Mouse (Mus musculus) monocyte, adult 2 months (primary cell): ENCODE results near the gene Hddc3.
A peak's percentile ranks its signal among the peaks of the same experiment; 100 is the strongest.

Source experiments
- DNase-seq, 2 experiments: peaks; one replicate each; pipeline ENCODE4 v3.0.0; 2022; ENCODE audit warnings: low spot score in 2 of 2, low read depth in 1 of 2

Gene Hddc3

GRCm38 (mm10) chr7:80331433-80331832 is 11.5 kb upstream of the Hddc3 start:
- DNase-seq = no peak

DNA sequence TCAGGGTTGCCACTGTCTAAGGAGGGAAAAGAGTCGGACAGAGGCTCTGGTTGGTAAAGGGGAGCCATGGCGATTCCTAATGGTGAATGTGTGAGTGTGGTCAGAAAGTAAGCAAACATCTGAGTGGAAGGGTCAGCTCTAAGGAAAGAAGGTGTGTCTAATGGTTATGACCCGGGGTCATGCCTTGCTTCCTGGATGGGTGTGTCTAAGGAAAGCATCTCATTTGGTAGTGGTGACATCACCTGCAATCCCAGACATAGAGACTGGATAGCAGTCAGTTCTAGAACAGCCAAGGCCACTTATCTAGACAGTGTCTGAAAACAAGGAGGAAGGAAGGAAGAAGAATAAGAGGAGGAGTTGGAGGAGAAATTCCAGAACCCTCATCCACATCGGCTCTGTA is 8.1 kb upstream of the Hddc3 start:
- no peak for DNase-seq

GRCm38 (mm10) chr7:80336932-80337331 is 6.0 kb upstream of the Hddc3 start:
- no peak for DNase-seq

GRCm38 (mm10) chr7:80339371-80339770 is 3.5 kb upstream of the Hddc3 start:
- DNase-seq = no peak

- DNase-seq = peak; percentile 91 to 95
Observed at GRCm38 (mm10) chr7:80339793-80340628, 2.9 kb upstream of the Hddc3 start.

DNA sequence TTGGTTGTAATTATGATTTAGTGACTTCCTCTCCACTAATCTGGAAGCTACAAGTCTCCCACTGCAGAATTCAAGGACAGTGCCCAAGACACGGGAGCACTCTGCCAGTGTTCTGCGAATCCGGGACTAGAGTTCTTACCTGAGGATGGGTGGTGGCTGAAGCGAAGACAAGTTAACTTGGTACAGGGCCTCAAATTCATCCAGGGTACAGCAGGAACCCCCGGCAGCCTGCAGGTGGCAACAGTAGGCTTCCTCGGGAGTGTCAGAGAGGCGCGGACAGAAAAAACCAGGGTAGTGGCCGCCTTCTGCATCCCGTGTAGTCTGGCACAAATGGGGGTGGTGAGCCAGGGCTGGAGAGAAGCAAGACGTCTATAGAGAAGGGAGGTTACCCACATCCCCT is 2.1 kb upstream of the Hddc3 start, which contains the start of gene Unc45a:
Unc45a (minus strand) TSS at position 213 of the 400 bp plus-strand sequence.
- peak in 1 of 2 experiments; percentile 54 for DNase-seq

- DNase-seq = no peak
Observed at GRCm38 (mm10) chr7:80341793-80342192, 1.1 kb upstream of the Hddc3 start.

- no peak for DNase-seq
Observed at GRCm38 (mm10) chr7:80343270-80344018, 540 bp downstream of the Hddc3 start.

DNA sequence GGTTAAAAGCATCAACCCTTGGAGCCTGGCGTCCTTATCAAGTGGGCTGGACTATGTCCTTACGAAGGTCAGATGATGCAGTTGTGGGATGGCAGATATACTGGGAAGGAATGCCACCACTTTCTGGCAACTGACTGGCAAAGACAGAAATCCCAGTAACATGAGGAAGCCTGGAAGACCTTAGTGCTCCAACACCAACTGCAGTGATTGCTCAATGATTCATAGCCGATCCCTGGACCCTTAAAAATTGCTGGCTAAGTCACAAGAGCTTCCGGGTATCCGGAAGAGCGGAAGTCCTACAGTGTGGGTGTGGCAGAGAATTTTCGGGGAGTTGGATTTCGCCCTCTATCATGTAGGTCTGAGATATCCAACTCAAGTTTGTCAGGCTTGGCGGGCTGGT is 3.3 kb downstream of the Hddc3 start:
- no peak for DNase-seq

DNA sequence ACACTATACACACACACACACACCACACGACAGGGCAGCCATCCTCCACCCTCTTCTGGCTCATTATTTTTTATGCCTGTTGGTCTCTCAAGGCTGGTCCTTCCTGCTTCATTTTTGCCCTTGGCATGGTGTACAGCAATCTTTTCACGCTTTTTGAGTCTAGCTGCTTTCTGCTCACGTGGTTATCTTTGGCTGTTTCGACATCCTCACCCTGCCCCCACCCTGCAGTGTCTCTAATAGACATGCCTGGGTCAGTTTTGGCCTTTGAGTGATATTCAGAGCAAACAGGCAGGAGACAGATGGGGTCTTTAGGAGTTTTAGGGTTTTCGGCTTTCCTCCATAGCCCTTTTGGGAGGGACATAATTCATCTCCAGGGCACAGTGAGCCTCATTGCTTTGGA is 3.9 kb downstream of the Hddc3 start:
- DNase-seq = no peak

GRCm38 (mm10) chr7:80347670-80348586 is 5.0 kb downstream of the Hddc3 start:
- no peak for DNase-seq

DNA sequence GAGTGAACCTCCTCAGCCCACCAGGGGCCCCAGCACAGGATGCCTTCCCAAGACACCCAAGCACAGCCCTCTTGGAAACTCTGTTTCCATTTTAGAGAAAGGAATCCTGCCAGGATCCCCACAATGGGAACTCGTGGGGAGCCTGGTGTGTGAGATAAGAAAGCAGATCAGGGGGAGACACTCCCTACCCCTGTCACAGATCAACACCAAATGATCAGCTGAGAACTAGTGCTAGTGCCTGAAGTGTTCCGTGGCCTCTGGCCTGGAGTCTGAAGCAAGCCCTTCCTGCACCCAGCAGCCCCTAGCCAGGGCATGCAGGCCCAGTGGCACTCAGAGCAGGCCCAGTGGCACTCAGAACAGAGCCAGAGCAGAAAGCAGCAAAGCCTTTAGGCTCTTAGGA is 7.9 kb downstream of the Hddc3 start:
- no peak for DNase-seq

- DNase-seq = no peak
Observed at GRCm38 (mm10) chr7:80352920-80353319, 10.0 kb downstream of the Hddc3 start.

- DNase-seq = no peak
Observed at GRCm38 (mm10) chr7:80356351-80356750, 13.4 kb downstream of the Hddc3 start.

- no peak for DNase-seq
Observed at GRCm38 (mm10) chr7:80357156-80357555, 14.3 kb downstream of the Hddc3 start.

- no peak for DNase-seq
Observed at GRCm38 (mm10) chr7:80358039-80358438, 15.1 kb downstream of the Hddc3 start.

DNA sequence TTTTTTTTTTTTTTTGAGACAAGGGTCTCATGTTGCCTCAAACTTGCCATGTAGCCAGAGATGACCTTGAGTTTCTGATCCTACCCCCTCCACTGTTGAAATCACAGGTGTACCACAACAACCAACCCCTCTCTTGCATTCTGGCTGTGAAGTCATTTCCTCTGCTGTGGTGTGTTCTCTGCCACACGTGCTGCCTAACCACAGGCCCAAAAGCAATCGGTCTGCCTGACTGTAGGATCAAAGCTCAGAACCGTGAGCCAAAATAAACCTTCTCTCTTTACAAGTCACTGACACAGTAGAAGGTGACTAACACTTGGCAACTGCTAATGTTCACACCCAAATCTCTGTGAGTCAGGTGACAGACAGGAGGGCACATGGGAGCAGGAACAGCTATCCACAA is 17.5 kb downstream of the Hddc3 start:
- DNase-seq = no peak

DNA sequence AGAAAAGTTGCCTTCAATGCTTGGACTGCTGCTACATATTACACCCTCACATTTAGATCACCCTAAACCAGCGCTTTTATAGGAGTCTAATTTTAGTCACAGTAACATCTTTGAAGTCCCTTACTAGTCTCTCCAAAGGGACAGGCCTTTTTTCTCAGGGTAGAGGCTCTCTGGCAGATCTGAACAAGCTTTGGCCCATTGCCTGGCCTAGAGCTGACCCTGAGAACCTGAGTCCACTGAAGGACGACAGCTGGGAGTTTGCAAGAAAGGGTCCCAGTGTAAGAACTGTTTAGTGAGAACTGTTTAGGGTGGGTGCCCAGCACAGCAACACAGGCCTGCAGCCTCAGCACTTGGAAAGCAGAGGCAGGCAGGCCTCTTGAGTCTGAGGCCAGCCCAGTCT is 22.9 kb downstream of the Hddc3 start:
- no peak for DNase-seq

DNA sequence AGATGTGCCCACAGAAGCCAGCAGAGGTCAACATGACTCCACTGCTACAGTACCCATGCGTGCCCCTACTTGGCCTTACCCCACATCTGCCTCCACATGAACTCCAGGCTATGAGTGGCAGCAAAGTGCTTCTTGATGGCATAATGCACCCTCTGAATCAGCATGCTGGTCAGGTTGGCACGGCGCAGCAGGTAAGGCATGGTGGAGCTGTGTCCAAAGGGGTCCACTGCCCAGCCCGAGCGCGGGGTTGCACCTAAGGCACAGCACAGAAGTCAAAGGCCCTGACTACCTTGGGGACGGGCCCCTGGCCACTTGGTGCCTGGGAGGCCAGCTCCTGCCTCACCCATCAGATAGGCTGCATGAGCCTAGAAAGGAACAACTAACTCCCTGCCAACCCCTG is 24.3 kb downstream of the Hddc3 start:
- no peak for DNase-seq

GRCm38 (mm10) chr7:80368009-80368408 is 25.1 kb downstream of the Hddc3 start:
- DNase-seq = no peak
